Mouse (Mus musculus) CH12.LX (cell line): ENCODE results near the gene Hcn3. TPM values are rescaled to one million over a fixed set of nuclear protein-coding genes. Genes with fewer than 3 reads are reported as not detected.

Source experiments
- DNase-seq: peaks from one replicate; pipeline ENCODE4 v3.0.0-alpha.2; 2013; ENCODE audit errors: extremely low read depth
- H3K27ac ChIP-seq: 2 replicates; pipeline ENCODE4 v1.5.1; 2012; ENCODE audit warnings: low read depth, mild to moderate bottlenecking, control low read depth, moderate library complexity; ENCODE audit not compliant: insufficient read depth
- H3K27me3 ChIP-seq: replicated peaks from 2 replicates; pipeline ENCODE3; 2012; ENCODE audit warnings: inconsistent platforms
- H3K36me3 ChIP-seq, 2 experiments: replicated peaks in 1 of 2; 2 replicates each; pipeline versions ENCODE3 to v1.6.1; 2012; ENCODE audit warnings: inconsistent platforms in 1 of 2, low read length in 1 of 2, mild to moderate bottlenecking in 1 of 2, mixed read lengths in 1 of 2, moderate library complexity in 1 of 2; ENCODE audit not compliant: control insufficient read depth in 1 of 2, insufficient read depth in 1 of 2
- H3K4me1 ChIP-seq, 2 experiments: 2 replicates each; pipeline ENCODE4 v1.6.1; 2012; ENCODE audit warnings: inconsistent platforms in 1 of 2, moderate library complexity in 1 of 2; ENCODE audit not compliant: insufficient read depth in 2 of 2, control insufficient read depth in 1 of 2
- H3K4me2 ChIP-seq: 2 replicates; pipeline ENCODE4 v1.6.1; 2012; ENCODE audit warnings: low read depth, mild to moderate bottlenecking, control low read depth; ENCODE audit not compliant: poor library complexity, insufficient read depth, severe bottlenecking
- H3K4me3 ChIP-seq, 3 experiments: fragments of 150-350 bp in 1 of 3; sonication (generic) in 1 of 3; replicated peaks in 1 of 3; 2 replicates each; pipeline versions ENCODE3 to v1.5.1; 2011 to 2012; ENCODE audit warnings: low read depth in 2 of 3, low read length in 2 of 3, mild to moderate bottlenecking in 2 of 3, moderate library complexity in 2 of 3, control low read depth in 1 of 3, improper control_type of control experiment in 1 of 3, inconsistent platforms in 1 of 3, mixed read lengths in 1 of 3; ENCODE audit not compliant: poor library complexity in 1 of 3
- H3K79me2 ChIP-seq: replicated peaks from 2 replicates; pipeline ENCODE4 v1.6.1; 2012; ENCODE audit warnings: mild to moderate bottlenecking, moderate library complexity; ENCODE audit not compliant: control insufficient read depth, poor library complexity, insufficient read depth, severe bottlenecking; ENCODE audit errors: extremely low read depth
- H3K9ac ChIP-seq: 2 replicates; pipeline ENCODE4 v1.6.1; 2012; ENCODE audit warnings: low read depth, mild to moderate bottlenecking, control low read depth, moderate library complexity; ENCODE audit not compliant: insufficient read depth
- H3K9me3 ChIP-seq: replicated peaks from 2 replicates; pipeline ENCODE3; 2012; ENCODE audit warnings: low read length, inconsistent platforms, mixed read lengths
- CHD2 ChIP-seq: IDR thresholded peaks from 2 replicates; pipeline ENCODE4 v1.6.1; 2011; ENCODE audit warnings: low read length, improper control_type of control experiment
- ETS1 ChIP-seq: conservative IDR thresholded peaks from 2 replicates; pipeline ENCODE4 v1.6.1; 2012; ENCODE audit warnings: low read depth, mild to moderate bottlenecking, inconsistent platforms, low read length, improper control_type of control experiment, moderate library complexity
- GABPA ChIP-seq: IDR thresholded peaks from 2 replicates; pipeline ENCODE4 v1.6.1; 2012; ENCODE audit warnings: low read depth, low read length, improper control_type of control experiment, inconsistent platforms; ENCODE audit not compliant: insufficient replicate concordance
- HCFC1 ChIP-seq: IDR thresholded peaks from 2 replicates; pipeline ENCODE4 v1.6.1; 2012; ENCODE audit warnings: low read depth, mild to moderate bottlenecking, inconsistent platforms, low read length, improper control_type of control experiment
- MAFK ChIP-seq: IDR thresholded peaks from 2 replicates; pipeline ENCODE4 v1.6.1; 2011; ENCODE audit warnings: low read length, improper control_type of control experiment; ENCODE audit not compliant: insufficient replicate concordance
- MEF2A ChIP-seq: IDR thresholded peaks from 2 replicates; pipeline ENCODE4 v1.6.1; 2014; ENCODE audit warnings: low read depth, mild to moderate bottlenecking, inconsistent platforms, low read length, improper control_type of control experiment, borderline replicate concordance
- NELFE ChIP-seq: IDR thresholded peaks from 2 replicates; pipeline ENCODE4 v1.6.1; 2011; ENCODE audit warnings: low read depth, low read length, improper control_type of control experiment
- NRF1 ChIP-seq: IDR thresholded peaks from 2 replicates; pipeline ENCODE4 v1.6.1; 2014; ENCODE audit warnings: low read depth, mild to moderate bottlenecking, inconsistent platforms, low read length, improper control_type of control experiment, moderate library complexity
- PAX5 ChIP-seq: IDR thresholded peaks from 2 replicates; pipeline ENCODE4 v1.6.1; 2012; ENCODE audit warnings: low read length, inconsistent platforms, mixed read lengths
- POLR2A ChIP-seq: IDR thresholded peaks from 2 replicates; pipeline ENCODE4 v1.6.1; 2011; ENCODE audit warnings: low read depth, mild to moderate bottlenecking, improper control_type of control experiment, low read length
- RCOR1 ChIP-seq: conservative IDR thresholded peaks from 2 replicates; pipeline ENCODE4 v1.6.1; 2012; ENCODE audit warnings: low read depth, mild to moderate bottlenecking, inconsistent platforms, low read length, improper control_type of control experiment
- SIN3A ChIP-seq: IDR thresholded peaks from 2 replicates; pipeline ENCODE4 v1.6.1; 2012; ENCODE audit warnings: low read length, improper control_type of control experiment, inconsistent platforms
- TCF12 ChIP-seq: IDR thresholded peaks from 2 replicates; pipeline ENCODE4 v1.6.1; 2014; ENCODE audit warnings: low read depth, mild to moderate bottlenecking, inconsistent platforms, low read length, improper control_type of control experiment
- USF1 ChIP-seq: IDR thresholded peaks from 2 replicates; pipeline ENCODE4 v1.6.1; 2014; ENCODE audit warnings: low read depth, mild to moderate bottlenecking, inconsistent platforms, low read length, improper control_type of control experiment
- ZNF384 ChIP-seq: IDR thresholded peaks from 2 replicates; pipeline ENCODE4 v1.6.1; 2012; ENCODE audit warnings: low read depth, low read length, improper control_type of control experiment, inconsistent platforms
- dilution Hi-C: fragments of 300-500 bp; cut with MboI; formaldehyde crosslinking; loops from 2 replicates; pipeline ENCODE4 v1.14.3; 2020; ENCODE audit warnings: low sequenced_read_pairs; ENCODE audit not compliant: extremely low pct_unique_long_range_greater_than_20kb, extremely low pct_ligation_motif_present
- in situ Hi-C: fragments of 300-500 bp; cut with MboI; formaldehyde crosslinking; loops from 3 replicates; pipeline ENCODE4 v1.14.3; 2019; ENCODE audit warnings: low sequenced_read_pairs, low pct_ligation_motif_present, low pct_unique_long_range_greater_than_20kb, mixed read lengths
- polyA plus RNA-seq: library from polyadenylated mRNA; unstranded; fragments of >175 nt; gene quantifications from 2 replicates; pipeline ENCODE4 v1.2.1, GENCODE M21; 2012; ENCODE audit warnings: low read depth; ENCODE audit not compliant: insufficient read length
- total RNA-seq, 2 experiments: library from RNA; depleted of rRNA; stranded (reverse); fragments of 300-350 nt in 1 of 2; fragments of >200 nt in 1 of 2; gene quantifications; 2 replicates each; pipeline ENCODE4 v1.2.3; 2012 to 2014

Gene Hcn3
- total and polyA plus RNA-seq, 3 experiments = 1.7 to 3.2 (median 2.0) TPM

GRCm38 (mm10) chr3:89132285-89133062 lies 27.5 kb downstream of the Hcn3 start:
- no peak overlapping the region for H3K4me3 ChIP-seq
- in situ Hi-C loops = no loop called here
- H3K4me2 ChIP-seq = no peak overlapping the region
- no peaks in the 10 kb centered on the region for H3K36me3 ChIP-seq
- dilution Hi-C loops = no loop called here
- H3K9me3 ChIP-seq = no peaks in the 10 kb centered on the region
- peaks cover 15% of the 10 kb centered on the region for H3K27me3 ChIP-seq
- no peak overlapping the region for H3K9ac ChIP-seq
- no peaks in the 10 kb centered on the region for H3K4me1 ChIP-seq
- H3K79me2 ChIP-seq = no peaks in the 10 kb centered on the region
- no peak for DNase-seq
- H3K27ac ChIP-seq = no peak overlapping the region
- no peak for TF ChIP-seq NELFE
- no peak for TF ChIP-seq USF1
- no peak for TF ChIP-seq TCF12
- no peak for TF ChIP-seq NRF1
- TF ChIP-seq ETS1 = no peak
- TF ChIP-seq SIN3A = no peak
- no peak for TF ChIP-seq HCFC1
- no peak for TF ChIP-seq PAX5
- no peak for TF ChIP-seq GABPA
- TF ChIP-seq POLR2A = no peak

GRCm38 (mm10) chr3:89131816-89132215 lies 28.2 kb downstream of the Hcn3 start:
- Histone ChIP-seq H3K36me3 (no peaks in the 10 kb centered on the region), H3K9ac (no peak overlapping the region)
- TF ChIP-seq CHD2 (no peak), MEF2A (no peak), RCOR1 (no peak), NELFE (no peak), ZNF384 (no peak), MAFK (no peak)
- TF ChIP-seq, all 38 proteins: peak for 0
- no peak for DNase-seq
- Histone ChIP-seq H3K27me3 (peaks cover 15% of the 10 kb centered on the region), H3K9me3 (no peaks in the 10 kb centered on the region), H3K79me2 (no peaks in the 10 kb centered on the region), H3K27ac (no peak overlapping the region), H3K4me3 (no peak overlapping the region), H3K4me1 (no peaks in the 10 kb centered on the region), H3K4me2 (no peak overlapping the region)
- dilution Hi-C loops (no loop called here), in situ Hi-C loops (no loop called here)
